ENCODE assay signal across 20 mouse cellular contexts in genomic region chr8:94121625-94122024, GRCm38 (mm10). TPM values are rescaled to one million over a fixed set of nuclear protein-coding genes. Genes with fewer than 3 reads are reported as not detected.
DNase-seq lines count a peak whose midpoint lies in the region; ATAC-seq and TF ChIP-seq lines count a peak whose summit lies in the region.
"Had no signal": no experiment of that assay in that cellular context is flagged by ENCODE, and none has a peak within 500 bp of the region (broad histone marks: within the 10 kb centered on the region; RNA-seq: fewer than 3 reads in every experiment).

No protein-coding gene starts in this region.

- no peak overlapping the region for H3K27ac ChIP-seq in midbrain, embryonic 14.5 days (replicated peaks; ENCODE audit: low read depth, low read length)
- no peak overlapping the region for H3K27ac ChIP-seq in midbrain, embryonic 15.5 days
- H3K27ac ChIP-seq in forebrain, embryonic 13.5 days = peak overlapping the region; percentile 79
- H3K27ac ChIP-seq in hindbrain, embryonic 16.5 days (ENCODE audit: low read depth, low read length) = peak overlapping the region; percentile 39; the same call in 1 of the 2 replicates
- H3K27ac ChIP-seq in thymus, adult 2 months (ENCODE audit: control insufficient read depth, insufficient read depth, low read length) = no peak overlapping the region
- no peak overlapping the region for H3K27ac ChIP-seq in intestine, postnatal 0 days (ENCODE audit: low read depth, low read length)
- H3K27ac ChIP-seq: embryonic facial prominence, embryonic 12.5 days; intestine, embryonic 15.5 days had no signal

- DNase-seq in midbrain, embryonic 14.5 days = peak; percentile 10
- DNase-seq in brain, embryonic 14.5 days (ENCODE audit: low read depth) = peak; percentile 79
- no peak for DNase-seq in thymus, adult 2 months
- DNase-seq: adrenal gland, adult 2 months; cerebellum, adult 11-12 months; layer of hippocampus, adult 9-11 months; liver; liver, postnatal 0 days; right cerebral cortex, postnatal 25 days; thymus, postnatal 25 days had no signal

- no peak for TF ChIP-seq POLR2A in brain, embryonic 14.5 days (IDR thresholded peaks at IDR 0.05; ENCODE audit: borderline replicate concordance, extremely low read depth, insufficient read depth, insufficient read length, poor library complexity, severe bottlenecking)
- no peak for TF ChIP-seq POLR2A in thymus, adult 2 months (IDR thresholded peaks at IDR 0.05; ENCODE audit: control insufficient read depth, extremely low read depth, insufficient read depth, low read length, poor library complexity)

- H3K4me1 ChIP-seq in midbrain, embryonic 14.5 days (ENCODE audit: control insufficient read depth, insufficient read depth, low read length) = peaks cover 19% of the 10 kb centered on the region
- peaks cover 22% of the 10 kb centered on the region for H3K4me1 ChIP-seq in midbrain, embryonic 15.5 days
- H3K4me1 ChIP-seq in forebrain, embryonic 13.5 days = peaks cover 56% of the 10 kb centered on the region
- H3K4me1 ChIP-seq in hindbrain, embryonic 16.5 days (ENCODE audit: control insufficient read depth, insufficient read depth, low read depth, low read length) = peaks cover 8% of the 10 kb centered on the region
- no peaks in the 10 kb centered on the region for H3K4me1 ChIP-seq in thymus, adult 2 months (replicated peaks; ENCODE audit: control insufficient read depth, insufficient read depth, low read length)
- no peaks in the 10 kb centered on the region for H3K4me1 ChIP-seq in intestine, postnatal 0 days (replicated peaks; ENCODE audit: control insufficient read depth, insufficient read depth, low read length)
- H3K4me1 ChIP-seq: intestine, embryonic 15.5 days had no signal

- WGBS in midbrain, embryonic 14.5 days = 79% methylated on average over 9 of the region's 9 CpGs
- 76% methylated on average over 9 of the region's 9 CpGs for WGBS in midbrain, embryonic 15.5 days
- WGBS in forebrain, embryonic 13.5 days = 76% methylated on average over 9 of the region's 9 CpGs
- 77% methylated on average over 9 of the region's 9 CpGs for WGBS in hindbrain, embryonic 16.5 days
- WGBS in thymus, adult 2 months = 79% methylated on average over 9 of the region's 9 CpGs
- WGBS in intestine, postnatal 0 days = 83% methylated on average over 9 of the region's 9 CpGs

- no peaks in the 10 kb centered on the region for H3K27me3 ChIP-seq in midbrain, embryonic 14.5 days (ENCODE audit: control insufficient read depth, insufficient read depth, low read length)
- no peaks in the 10 kb centered on the region for H3K27me3 ChIP-seq in midbrain, embryonic 15.5 days (replicated peaks)
- no peaks in the 10 kb centered on the region for H3K27me3 ChIP-seq in forebrain, embryonic 13.5 days
- no peaks in the 10 kb centered on the region for H3K27me3 ChIP-seq in hindbrain, embryonic 16.5 days (replicated peaks; ENCODE audit: control insufficient read depth, insufficient read depth, low read length)
- no peaks in the 10 kb centered on the region for H3K27me3 ChIP-seq in thymus, adult 2 months (ENCODE audit: control insufficient read depth, insufficient read depth, low read length)
- H3K27me3 ChIP-seq in intestine, postnatal 0 days (replicated peaks; ENCODE audit: control insufficient read depth, insufficient read depth, low read length) = no peaks in the 10 kb centered on the region
- H3K27me3 ChIP-seq: intestine, embryonic 15.5 days had no signal

- H3K9ac ChIP-seq in midbrain, embryonic 14.5 days (replicated peaks; ENCODE audit: low read length) = no peak overlapping the region
- H3K9ac ChIP-seq in midbrain, embryonic 15.5 days = no peak overlapping the region
- no peak overlapping the region for H3K9ac ChIP-seq in forebrain, embryonic 13.5 days
- no peak overlapping the region for H3K9ac ChIP-seq in hindbrain, embryonic 16.5 days (ENCODE audit: low read depth, low read length)
- no peak overlapping the region for H3K9ac ChIP-seq in intestine, postnatal 0 days (ENCODE audit: low read depth, low read length)
- H3K9ac ChIP-seq: embryonic facial prominence, embryonic 12.5 days; intestine, embryonic 15.5 days; liver, postnatal 0 days had no signal

- no peak for ATAC-seq in midbrain, embryonic 14.5 days (ENCODE audit: low FRiP score, low TSS enrichment)
- ATAC-seq in midbrain, embryonic 15.5 days (replicated peaks) = no peak
- no peak for ATAC-seq in forebrain, embryonic 13.5 days
- peak; percentile 60 for ATAC-seq in hindbrain, embryonic 16.5 days
- no peak for ATAC-seq in intestine, postnatal 0 days
- ATAC-seq: intestine, embryonic 15.5 days; liver, postnatal 0 days had no signal

- no peak overlapping the region for H3K4me3 ChIP-seq in midbrain, embryonic 14.5 days (replicated peaks; ENCODE audit: low read depth, low read length)
- no peak overlapping the region for H3K4me3 ChIP-seq in midbrain, embryonic 15.5 days
- no peak overlapping the region for H3K4me3 ChIP-seq in forebrain, embryonic 13.5 days
- H3K4me3 ChIP-seq in hindbrain, embryonic 16.5 days (ENCODE audit: low read length) = no peak overlapping the region
- H3K4me3 ChIP-seq in thymus, adult 2 months (ENCODE audit: control insufficient read depth, insufficient read depth, low read length) = no peak overlapping the region
- H3K4me3 ChIP-seq in intestine, postnatal 0 days (ENCODE audit: low read depth, low read length) = no peak overlapping the region
- H3K4me3 ChIP-seq: embryonic facial prominence, embryonic 12.5 days; intestine, embryonic 15.5 days had no signal

- no peak for TF ChIP-seq CTCF in brain, embryonic 14.5 days (IDR thresholded peaks at IDR 0.05; ENCODE audit: borderline replicate concordance, extremely low read depth, insufficient read depth, insufficient read length)
- no peak for TF ChIP-seq CTCF in thymus, adult 2 months (IDR thresholded peaks at IDR 0.05; ENCODE audit: borderline replicate concordance, control insufficient read depth, extremely low read depth, insufficient read depth, low read length, poor library complexity)
- no peak for TF ChIP-seq CTCF in intestine, postnatal 0 days (IDR thresholded peaks at IDR 0.05; ENCODE audit: low read depth)

- no peaks in the 10 kb centered on the region for H3K36me3 ChIP-seq in midbrain, embryonic 14.5 days (ENCODE audit: control insufficient read depth, insufficient read depth, low read length)
- no peaks in the 10 kb centered on the region for H3K36me3 ChIP-seq in midbrain, embryonic 15.5 days (replicated peaks)
- H3K36me3 ChIP-seq in forebrain, embryonic 13.5 days (ENCODE audit: poor library complexity, severe bottlenecking) = no peaks in the 10 kb centered on the region
- H3K36me3 ChIP-seq in hindbrain, embryonic 16.5 days (ENCODE audit: control insufficient read depth, insufficient read depth, low read length) = no peaks in the 10 kb centered on the region
- H3K36me3 ChIP-seq in thymus, adult 2 months (ENCODE audit: control insufficient read depth, insufficient read depth, low read length) = no peaks in the 10 kb centered on the region
- H3K36me3 ChIP-seq in intestine, postnatal 0 days (ENCODE audit: control insufficient read depth, insufficient read depth) = no peaks in the 10 kb centered on the region
- H3K36me3 ChIP-seq: embryonic facial prominence, embryonic 12.5 days; G1E; intestine, embryonic 15.5 days had no signal

- no peaks in the 10 kb centered on the region for H3K9me3 ChIP-seq in midbrain, embryonic 14.5 days (ENCODE audit: control insufficient read depth, low read length)
- H3K9me3 ChIP-seq in midbrain, embryonic 15.5 days = no peaks in the 10 kb centered on the region
- H3K9me3 ChIP-seq in forebrain, embryonic 13.5 days (replicated peaks) = no peaks in the 10 kb centered on the region
- no peaks in the 10 kb centered on the region for H3K9me3 ChIP-seq in hindbrain, embryonic 16.5 days (ENCODE audit: control insufficient read depth, low read length)
- no peaks in the 10 kb centered on the region for H3K9me3 ChIP-seq in intestine, postnatal 0 days (ENCODE audit: control insufficient read depth)
- H3K9me3 ChIP-seq: embryonic facial prominence, embryonic 12.5 days; G1E; intestine, embryonic 15.5 days had no signal

- no peak overlapping the region for H3K4me2 ChIP-seq in midbrain, embryonic 14.5 days (ENCODE audit: low read length)
- no peak overlapping the region for H3K4me2 ChIP-seq in midbrain, embryonic 15.5 days
- H3K4me2 ChIP-seq in forebrain, embryonic 13.5 days = no peak overlapping the region
- no peak overlapping the region for H3K4me2 ChIP-seq in hindbrain, embryonic 16.5 days (ENCODE audit: low read length)
- no peak overlapping the region for H3K4me2 ChIP-seq in intestine, postnatal 0 days (replicated peaks; ENCODE audit: low read depth)
- H3K4me2 ChIP-seq: embryonic facial prominence, embryonic 12.5 days; heart, embryonic 11.5 days; intestine, embryonic 15.5 days had no signal

RNA-seq across cellular contexts. Expression of gene Mt4, which starts 15.4 kb away (rescaled TPM):
- polyA plus RNA-seq in midbrain, embryonic 14.5 days (2014; fragmentation: Nextera tagmentation; extraction: Ambion mirVana) = not detected in 2 replicates
- polyA plus RNA-seq in midbrain, embryonic 15.5 days (2015; fragmentation: Nextera tagmentation; extraction: Ambion mirVana) = not detected in 2 replicates
- polyA plus RNA-seq in brain, embryonic 14.5 days (2012; rRNA removed) = not detected in 2 replicates
- not detected in 2 replicates for polyA plus RNA-seq in forebrain, embryonic 13.5 days (2015; fragmentation: Nextera tagmentation; extraction: Ambion mirVana)
- not detected in 2 replicates for polyA plus RNA-seq in hindbrain, embryonic 16.5 days (2015; fragmentation: Nextera tagmentation; extraction: Ambion mirVana)
- polyA plus RNA-seq in thymus, adult 2 months (2012; rRNA removed) = 6.5 and 12.1 TPM in 2 replicates
- polyA plus RNA-seq in intestine, postnatal 0 days (2015; fragmentation: Nextera tagmentation; extraction: Ambion mirVana) = 0.69 and 2.6 TPM in 2 replicates
- polyA plus RNA-seq: adrenal gland, adult 2 months; embryonic facial prominence, embryonic 12.5 days; G1E; gonadal fat pad, adult 2 months; heart, embryonic 11.5 days; kidney, embryonic 16.5 days; liver, postnatal 0 days had no signal

RNA-seq across cellular contexts. Expression of gene Bbs2, which starts 22.9 kb away (rescaled TPM):
- 22.3 and 24.3 TPM in 2 replicates for polyA plus RNA-seq in midbrain, embryonic 14.5 days (2014; fragmentation: Nextera tagmentation; extraction: Ambion mirVana)
- 25.0 and 26.9 TPM in 2 replicates for polyA plus RNA-seq in midbrain, embryonic 15.5 days (2015; fragmentation: Nextera tagmentation; extraction: Ambion mirVana)
- polyA plus RNA-seq in brain, embryonic 14.5 days (2012; rRNA removed) = 55.5 and 62.9 TPM in 2 replicates
- 16.9 and 23.7 TPM in 2 replicates for polyA plus RNA-seq in forebrain, embryonic 13.5 days (2015; fragmentation: Nextera tagmentation; extraction: Ambion mirVana)
- 18.0 and 22.0 TPM in 2 replicates for polyA plus RNA-seq in hindbrain, embryonic 16.5 days (2015; fragmentation: Nextera tagmentation; extraction: Ambion mirVana)
- 7.5 and 13.0 TPM in 2 replicates for polyA plus RNA-seq in thymus, adult 2 months (2012; rRNA removed)
- 3.6 and 4.6 TPM in 2 replicates for polyA plus RNA-seq in intestine, postnatal 0 days (2015; fragmentation: Nextera tagmentation; extraction: Ambion mirVana)

RNA-seq across cellular contexts. Expression of gene Mt3, which starts 30.8 kb away (rescaled TPM):
- polyA plus RNA-seq in midbrain, embryonic 14.5 days (2014; fragmentation: Nextera tagmentation; extraction: Ambion mirVana) = 137 and 212 TPM in 2 replicates
- 158 and 189 TPM in 2 replicates for polyA plus RNA-seq in midbrain, embryonic 15.5 days (2015; fragmentation: Nextera tagmentation; extraction: Ambion mirVana)
- 139 and 158 TPM in 2 replicates for polyA plus RNA-seq in brain, embryonic 14.5 days (2012; rRNA removed)
- 188 and 208 TPM in 2 replicates for polyA plus RNA-seq in forebrain, embryonic 13.5 days (2015; fragmentation: Nextera tagmentation; extraction: Ambion mirVana)
- 242 and 317 TPM in 2 replicates for polyA plus RNA-seq in hindbrain, embryonic 16.5 days (2015; fragmentation: Nextera tagmentation; extraction: Ambion mirVana)
- polyA plus RNA-seq in thymus, adult 2 months (2012; rRNA removed) = 0.96 and 1.9 TPM in 2 replicates
- 4.4 and 4.7 TPM in 2 replicates for polyA plus RNA-seq in intestine, postnatal 0 days (2015; fragmentation: Nextera tagmentation; extraction: Ambion mirVana)
- polyA plus RNA-seq: G1E; liver, postnatal 0 days had no signal

RNA-seq across cellular contexts. Expression of gene Mt2, which starts 50.8 kb away (rescaled TPM):
- 7.9 and 9.3 TPM in 2 replicates for polyA plus RNA-seq in midbrain, embryonic 14.5 days (2014; fragmentation: Nextera tagmentation; extraction: Ambion mirVana)
- polyA plus RNA-seq in midbrain, embryonic 15.5 days (2015; fragmentation: Nextera tagmentation; extraction: Ambion mirVana) = 13.9 and 16.5 TPM in 2 replicates
- polyA plus RNA-seq in brain, embryonic 14.5 days (2012; rRNA removed) = 15.6 and 32.2 TPM in 2 replicates
- polyA plus RNA-seq in forebrain, embryonic 13.5 days (2015; fragmentation: Nextera tagmentation; extraction: Ambion mirVana) = 41.0 and 48.0 TPM in 2 replicates
- 30.4 and 53.8 TPM in 2 replicates for polyA plus RNA-seq in hindbrain, embryonic 16.5 days (2015; fragmentation: Nextera tagmentation; extraction: Ambion mirVana)
- polyA plus RNA-seq in thymus, adult 2 months (2012; rRNA removed) = 16.2 and 21.0 TPM in 2 replicates
- polyA plus RNA-seq in intestine, postnatal 0 days (2015; fragmentation: Nextera tagmentation; extraction: Ambion mirVana) = 224 and 270 TPM in 2 replicates

RNA-seq across cellular contexts. Expression of gene Mt1, which starts 57.3 kb away (rescaled TPM):
- 34.9 and 38.4 TPM in 2 replicates for polyA plus RNA-seq in midbrain, embryonic 14.5 days (2014; fragmentation: Nextera tagmentation; extraction: Ambion mirVana)
- polyA plus RNA-seq in midbrain, embryonic 15.5 days (2015; fragmentation: Nextera tagmentation; extraction: Ambion mirVana) = 61.7 and 74.3 TPM in 2 replicates
- polyA plus RNA-seq in brain, embryonic 14.5 days (2012; rRNA removed) = 38.9 and 76.5 TPM in 2 replicates
- polyA plus RNA-seq in forebrain, embryonic 13.5 days (2015; fragmentation: Nextera tagmentation; extraction: Ambion mirVana) = 91.0 and 105 TPM in 2 replicates
- polyA plus RNA-seq in hindbrain, embryonic 16.5 days (2015; fragmentation: Nextera tagmentation; extraction: Ambion mirVana) = 126 and 210 TPM in 2 replicates
- polyA plus RNA-seq in thymus, adult 2 months (2012; rRNA removed) = 155 and 260 TPM in 2 replicates
- polyA plus RNA-seq in intestine, postnatal 0 days (2015; fragmentation: Nextera tagmentation; extraction: Ambion mirVana) = 2,068 and 2,262 TPM in 2 replicates

Comparison
In these comparisons a context has a peak if more than half of its experiments do, and no peak if none do; other contexts are left out.
1. H3K27ac ChIP-seq: peak in forebrain, embryonic 13.5 days (single experiment) and hindbrain, embryonic 16.5 days (single experiment); none in midbrain, embryonic 14.5 days (single experiment), midbrain, embryonic 15.5 days (single experiment), thymus, adult 2 months (single experiment) and intestine, postnatal 0 days (single experiment).
2. RNA of gene Mt3, which starts 30.8 kb away (polyA plus RNA-seq): 242 to 317 TPM in hindbrain, embryonic 16.5 days, 188 to 208 TPM in forebrain, embryonic 13.5 days, 139 to 158 TPM in brain, embryonic 14.5 days, 158 to 189 TPM in midbrain, embryonic 15.5 days and 137 to 212 TPM in midbrain, embryonic 14.5 days; 4.4 to 4.7 TPM in intestine, postnatal 0 days and 0.96 to 1.9 TPM in thymus, adult 2 months; every median in the first group is over 10 times any median in the second.